ENCODE assay signal across 8 mouse cellular contexts in the genomic region with DNA sequence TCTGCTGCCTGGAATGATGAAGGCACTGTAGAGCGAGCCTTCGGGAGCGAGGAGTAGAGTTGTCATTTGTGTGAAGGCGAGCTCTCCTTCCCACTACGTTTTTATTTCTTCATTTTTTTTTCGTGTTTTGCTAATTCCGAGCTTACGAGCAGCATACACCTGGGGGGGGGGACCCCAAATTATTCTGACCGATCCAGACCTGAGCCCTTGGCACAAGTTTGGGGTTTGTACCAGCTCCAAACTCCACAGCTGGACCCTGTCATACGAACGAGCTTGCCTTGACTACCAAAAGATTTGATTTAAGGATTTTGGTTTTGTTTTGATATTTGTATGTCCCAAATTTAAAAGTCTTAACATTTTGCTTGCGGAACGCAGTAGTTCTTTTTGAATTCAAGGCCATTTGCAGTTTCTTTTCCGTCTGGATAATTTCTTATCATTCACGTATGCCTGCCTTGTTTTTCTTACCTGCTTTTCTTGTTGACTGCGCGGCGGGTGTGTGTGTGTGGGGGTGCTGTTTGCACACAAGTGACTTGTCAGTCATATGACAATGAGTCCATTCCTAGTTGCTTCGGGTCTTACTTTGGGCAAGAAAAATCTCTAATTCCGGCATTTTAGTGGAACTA. TPM values are rescaled to one million over a fixed set of nuclear protein-coding genes. Genes with fewer than 3 reads are reported as not detected.
A peak's percentile ranks its signal among the peaks of the same experiment; 100 is the strongest.
DNase-seq lines count a peak whose midpoint lies in the region; ATAC-seq and TF ChIP-seq lines count a peak whose summit lies in the region.

No protein-coding gene starts in this region.

- no peak for TF ChIP-seq CTCF in testis, adult 2 months (IDR thresholded peaks at IDR 0.05; ENCODE audit: control insufficient read depth, insufficient read depth, insufficient replicate concordance, low read depth, low read length)

- ATAC-seq in embryonic facial prominence, embryonic 13.5 days (ENCODE audit: insufficient number of reproducible peaks, insufficient read depth, low FRiP score, low TSS enrichment, low read depth) = no peak

- H3K4me1 ChIP-seq in embryonic facial prominence, embryonic 13.5 days = peaks cover 31% of the 10 kb centered on the region
- peaks cover 28% of the 10 kb centered on the region for H3K4me1 ChIP-seq in hindbrain, embryonic 10.5 days (replicated peaks)
- peaks cover 14% of the 10 kb centered on the region for H3K4me1 ChIP-seq in testis, adult 2 months (ENCODE audit: control insufficient read depth, insufficient read depth, low read length)

- no peaks in the 10 kb centered on the region for H3K27me3 ChIP-seq in embryonic facial prominence, embryonic 13.5 days
- H3K27me3 ChIP-seq in hindbrain, embryonic 10.5 days (ENCODE audit: insufficient read depth, poor library complexity, severe bottlenecking) = no peaks in the 10 kb centered on the region
- no peaks in the 10 kb centered on the region for H3K27me3 ChIP-seq in testis, adult 2 months (ENCODE audit: control insufficient read depth, insufficient read depth, low read length)

- no peaks in the 10 kb centered on the region for H3K9me3 ChIP-seq in embryonic facial prominence, embryonic 13.5 days
- no peaks in the 10 kb centered on the region for H3K9me3 ChIP-seq in hindbrain, embryonic 10.5 days

- WGBS in embryonic facial prominence, embryonic 13.5 days = 0% methylated on average over 20 of the region's 20 CpGs
- under 1% methylated on average over 20 of the region's 20 CpGs for WGBS in hindbrain, embryonic 10.5 days
- WGBS in macrophage (ENCODE audit: missing documents) = under 1% methylated on average over 20 of the region's 20 CpGs

- TF ChIP-seq POLR2A in testis, adult 2 months (IDR thresholded peaks at IDR 0.05; ENCODE audit: control insufficient read depth, low read depth, low read length) = no peak

- peak overlapping the region; percentile 98 for H3K27ac ChIP-seq in embryonic facial prominence, embryonic 13.5 days
- peak overlapping the region; percentile 97 for H3K27ac ChIP-seq in hindbrain, embryonic 10.5 days
- H3K27ac ChIP-seq in macrophage = peak overlapping the region; percentile 99
- peak overlapping the region; percentile 40 for H3K27ac ChIP-seq in testis, adult 2 months (ENCODE audit: control insufficient read depth, insufficient read depth, low read depth, low read length)

- H3K9ac ChIP-seq in embryonic facial prominence, embryonic 13.5 days = peak overlapping the region; percentile 85

- H3K4me2 ChIP-seq in embryonic facial prominence, embryonic 13.5 days = peak overlapping the region; percentile 70

- peaks cover 24% of the 10 kb centered on the region for H3K36me3 ChIP-seq in embryonic facial prominence, embryonic 13.5 days
- peaks cover 26% of the 10 kb centered on the region for H3K36me3 ChIP-seq in hindbrain, embryonic 10.5 days
- H3K36me3 ChIP-seq in macrophage (ENCODE audit: inconsistent target) = peaks cover 12% of the 10 kb centered on the region; the same call in 1 of the 2 replicates
- H3K36me3 ChIP-seq in testis, adult 2 months (ENCODE audit: control insufficient read depth, insufficient read depth, low read length) = no peaks in the 10 kb centered on the region

- peak overlapping the region; percentile 71 for H3K4me3 ChIP-seq in embryonic facial prominence, embryonic 13.5 days
- peak overlapping the region; percentile 71 for H3K4me3 ChIP-seq in hindbrain, embryonic 10.5 days
- H3K4me3 ChIP-seq in macrophage (ENCODE audit: inconsistent target) = peak overlapping the region; percentile 83
- peak overlapping the region; percentile 65 for H3K4me3 ChIP-seq in testis, adult 2 months (ENCODE audit: control insufficient read depth, low read depth, low read length)

- peak; percentile 66 to 92 for DNase-seq in adrenal gland, adult (ENCODE audit: inconsistent age in 2 of 2, low spot score in 1 of 2)
- no peak for DNase-seq in adrenal gland, adult 8-10 months
- DNase-seq in adipocyte (ENCODE audit: low spot score) = peak; percentile 73
- peak; percentile 43 for DNase-seq in hindbrain, embryonic 10.5 days (ENCODE audit: low spot score)
- peak; percentile 22 to 33 for DNase-seq in layer of hippocampus, postnatal 36 days

- peaks cover 57% of the 10 kb centered on the region for H3K79me2 ChIP-seq in macrophage (ENCODE audit: inconsistent target)

RNA-seq across cellular contexts. Expression of a gene that starts 0.8 kb away (rescaled TPM):
- 10 to 100 TPM; 34.6 to 57.1 (median 44.8) TPM for total RNA-seq in adrenal gland, adult 8-10 months (2022)
- polyA plus RNA-seq in embryonic facial prominence, embryonic 13.5 days (2015; fragmentation: Nextera tagmentation; extraction: Ambion mirVana) = 59.5 and 60.7 TPM in 2 replicates
- polyA plus RNA-seq in hindbrain, embryonic 10.5 days (2016; fragmentation: Nextera tagmentation; extraction: Ambion mirVana) = 58.2 and 59.0 TPM in 2 replicates
- total RNA-seq in layer of hippocampus, postnatal 36 days (2021) = 10 to 100 TPM; 28.6 to 32.6 TPM
- total RNA-seq in macrophage (2018; cell fraction: chromatin; rRNA removed) = 1,000 to 10,000 TPM in 5 of 26 experiments, 100 to 1,000 TPM in 21; 214 to 1,575 (median 623) TPM
- total RNA-seq in macrophage (2018; cell fraction: cytosol; rRNA removed) = 1,000 to 10,000 TPM in 3 of 26 experiments, 100 to 1,000 TPM in 23; 179 to 1,130 (median 488) TPM
- 1,000 to 10,000 TPM in 11 of 26 experiments, 100 to 1,000 TPM in 15; 236 to 1,693 (median 931) TPM for total RNA-seq in macrophage (2018; cell fraction: nucleus; rRNA removed)
- polyA plus RNA-seq in macrophage (2018) = 120 to 182 TPM (median 126 TPM) in 3 replicates
- 1.8 TPM in 2 replicates for polyA plus RNA-seq in testis, adult 2 months (2012; rRNA removed)

Comparison
In these comparisons a context has a peak if more than half of its experiments do, and no peak if none do; other contexts are left out.
1. H3K27ac ChIP-seq: peak in every context shown above with its lines; median percentile 99 in macrophage; 98 in embryonic facial prominence, embryonic 13.5 days; 97 in hindbrain, embryonic 10.5 days; 40 in testis, adult 2 months.
2. RNA of a gene that starts 0.8 kb away (polyA plus RNA-seq): 120 to 182 TPM in macrophage, 59.5 to 60.7 TPM in embryonic facial prominence, embryonic 13.5 days and 58.2 to 59.0 TPM in hindbrain, embryonic 10.5 days; 1.8 TPM in testis, adult 2 months; every median in the first group is over 10 times any median in the second.
3. Peak in every context shown above with its lines, with median percentiles within 50 percentile points of each other: H3K4me3 ChIP-seq.